Mouse (Mus musculus): ENCODE data around the gene Arhgap15.

Gene Arhgap15

GRCm38 (mm10) chr2:44039522-44040203 is 291.0 kb downstream of the Arhgap15 start:
- DNase-seq (ENCODE audit: low spot score) = no peak

- no peak for DNase-seq (ENCODE audit: low spot score)
Measured at GRCm38 (mm10) chr2:44044088-44044487, 295.5 kb downstream of the Arhgap15 start.

GRCm38 (mm10) chr2:44044634-44045033 is 296.0 kb downstream of the Arhgap15 start:
- DNase-seq (ENCODE audit: low spot score) = no peak

- DNase-seq (ENCODE audit: low spot score) = no peak
Measured at GRCm38 (mm10) chr2:44045231-44045630, 296.6 kb downstream of the Arhgap15 start.

GRCm38 (mm10) chr2:44060306-44060705 is 311.7 kb downstream of the Arhgap15 start:
- no peak for DNase-seq (ENCODE audit: low spot score)

- DNase-seq (ENCODE audit: low spot score) = no peak
Measured at GRCm38 (mm10) chr2:44060716-44061115, 312.1 kb downstream of the Arhgap15 start.

- no peak for DNase-seq (ENCODE audit: low spot score)
Measured at GRCm38 (mm10) chr2:44065067-44065466, 316.4 kb downstream of the Arhgap15 start.

GRCm38 (mm10) chr2:44068151-44068840 is 319.7 kb downstream of the Arhgap15 start:
- no peak for DNase-seq (ENCODE audit: low spot score)

- no peak for DNase-seq (ENCODE audit: low spot score)
Measured at GRCm38 (mm10) chr2:44068906-44069305, 320.3 kb downstream of the Arhgap15 start.

GRCm38 (mm10) chr2:44076570-44076969 is 327.9 kb downstream of the Arhgap15 start:
- no peak for DNase-seq (ENCODE audit: low spot score)

- no peak for DNase-seq (ENCODE audit: low spot score)
Measured at GRCm38 (mm10) chr2:44080530-44080929, 331.9 kb downstream of the Arhgap15 start.

- no peak for DNase-seq (ENCODE audit: low spot score)
Measured at GRCm38 (mm10) chr2:44081241-44081640, 332.6 kb downstream of the Arhgap15 start.

GRCm38 (mm10) chr2:44084471-44084870 is 335.8 kb downstream of the Arhgap15 start:
- no peak for DNase-seq (ENCODE audit: low spot score)

- no peak for DNase-seq (ENCODE audit: low spot score)
Measured at GRCm38 (mm10) chr2:44086403-44087056, 337.9 kb downstream of the Arhgap15 start.

GRCm38 (mm10) chr2:44098552-44098951 is 349.9 kb downstream of the Arhgap15 start:
- no peak for DNase-seq (ENCODE audit: low spot score)

GRCm38 (mm10) chr2:44102351-44102750 is 353.7 kb downstream of the Arhgap15 start:
- no peak for DNase-seq (ENCODE audit: low spot score)

- no peak for DNase-seq (ENCODE audit: low spot score)
Measured at GRCm38 (mm10) chr2:44103321-44103720, 354.7 kb downstream of the Arhgap15 start.

- no peak for DNase-seq (ENCODE audit: low spot score)
Measured at GRCm38 (mm10) chr2:44103742-44104141, 355.1 kb downstream of the Arhgap15 start.

GRCm38 (mm10) chr2:44104282-44105197 is 355.9 kb downstream of the Arhgap15 start:
- peak; percentile 63 for DNase-seq (ENCODE audit: low spot score)

- no peak for DNase-seq (ENCODE audit: low spot score)
Measured at GRCm38 (mm10) chr2:44105198-44105555, 356.6 kb downstream of the Arhgap15 start.

- peak; percentile 14 for DNase-seq (ENCODE audit: low spot score)
Measured at GRCm38 (mm10) chr2:44106359-44106758, 357.7 kb downstream of the Arhgap15 start.

- DNase-seq (ENCODE audit: low spot score) = no peak
Measured at GRCm38 (mm10) chr2:44111276-44111675, 362.7 kb downstream of the Arhgap15 start.
